Mouse (Mus musculus) lung, postnatal 0 days (tissue): ENCODE measurements around the gene Ccdc152.

Source experiments
- CTCF ChIP-seq: IDR thresholded peaks from 2 replicates; pipeline ENCODE4 v1.5.1; 2016; ENCODE audit warnings: antibody characterized with exemption, mild to moderate bottlenecking
- EP300 ChIP-seq: IDR thresholded peaks from 2 replicates; pipeline ENCODE4 v1.6.1; 2016; ENCODE audit warnings: antibody characterized with exemption, mild to moderate bottlenecking, control low read depth

DNA sequence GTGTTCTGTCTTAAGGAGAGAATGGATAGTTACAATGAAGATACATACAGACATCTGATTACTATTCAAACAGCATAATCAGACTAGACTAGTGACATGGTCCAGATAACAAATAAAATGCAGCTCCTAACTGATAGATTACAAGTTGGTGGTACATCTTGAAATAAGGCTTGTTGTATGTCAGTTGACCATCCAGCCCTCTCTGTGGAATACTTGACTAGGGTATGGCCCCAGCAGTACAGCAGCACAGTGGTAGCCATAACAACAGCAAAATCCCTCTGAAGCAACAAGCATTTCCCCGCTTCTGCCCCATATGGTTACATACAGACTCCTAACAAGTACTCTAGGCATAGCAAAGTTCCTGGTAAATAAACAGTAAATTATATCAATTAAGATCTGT is 21.6 kb downstream of the Ccdc152 start:
- no peak for TF ChIP-seq EP300
- no peak for TF ChIP-seq CTCF
